Mouse (Mus musculus) embryonic facial prominence, embryonic 10.5 days (tissue): ENCODE results near the gene Cldn11. TPM values are rescaled to one million over a fixed set of nuclear protein-coding genes. Genes with fewer than 3 reads are reported as not detected.

Experiments used
- DNase-seq: peaks from one replicate; pipeline ENCODE4 v3.0.0-alpha.2; 2017; ENCODE audit warnings: low spot score
- H3K27ac ChIP-seq: fragments of 300-500 bp; sonication (generic); replicated peaks from 2 replicates; pipeline ENCODE4 v1.5.1; 2016; ENCODE audit warnings: mild to moderate bottlenecking
- H3K27me3 ChIP-seq: fragments of 300-500 bp; sonication (generic); replicated peaks from 2 replicates; pipeline ENCODE4 v1.6.1; 2016; ENCODE audit warnings: low read depth, mild to moderate bottlenecking; ENCODE audit not compliant: poor library complexity, severe bottlenecking
- H3K36me3 ChIP-seq: fragments of 300-500 bp; sonication (generic); replicated peaks from 2 replicates; pipeline ENCODE4 v1.6.1; 2016; ENCODE audit warnings: mild to moderate bottlenecking, moderate library complexity
- H3K4me1 ChIP-seq: fragments of 300-500 bp; sonication (generic); 2 replicates; pipeline ENCODE4 v1.6.1; 2016
- H3K4me3 ChIP-seq: fragments of 300-500 bp; sonication (generic); 2 replicates; pipeline ENCODE4 v1.5.1; 2016; ENCODE audit warnings: mild to moderate bottlenecking, moderate library complexity
- H3K9me3 ChIP-seq: fragments of 300-500 bp; sonication (generic); 2 replicates; pipeline ENCODE4 v1.6.1; 2016; ENCODE audit warnings: mild to moderate bottlenecking
- WGBS: fragments of 180-500 bp; shearing (Covaris S2); methylation state at CpG from one replicate; pipeline ENCODE4 v1.1.7; 2016; 5-methylcytosine and 5-hydroxymethylcytosine counted together
- polyA plus RNA-seq: library from polyadenylated mRNA; unstranded; fragments of >200 nt; fragmentation: Nextera tagmentation; extraction: Ambion mirVana; gene quantifications from 2 replicates; pipeline ENCODE4 v1.2.1, GENCODE M21; 2016

Gene Cldn11
- polyA plus RNA-seq, 1 experiment from 2014 or later, result 19.4 TPM

GRCm38 (mm10) chr3:31165803-31166202, 16.1 kb downstream of the Cldn11 start:
- Histone ChIP-seq H3K36me3 (no peaks in the 10 kb centered on the region), H3K27me3 (no peaks in the 10 kb centered on the region), H3K4me3 (no peak overlapping the region), H3K9me3 (no peaks in the 10 kb centered on the region), H3K27ac (no peak overlapping the region), H3K4me1 (peaks cover 22% of the 10 kb centered on the region)
- no peak for DNase-seq
- 58% methylated on average over 3 of the region's 3 CpGs for WGBS

GRCm38 (mm10) chr3:31166365-31166871, 16.7 kb downstream of the Cldn11 start:
- Histone ChIP-seq H3K36me3 (no peaks in the 10 kb centered on the region), H3K4me3 (no peak overlapping the region), H3K4me1 (peaks cover 16% of the 10 kb centered on the region), H3K27me3 (no peaks in the 10 kb centered on the region), H3K9me3 (no peaks in the 10 kb centered on the region), H3K27ac (no peak overlapping the region)
- 44% methylated on average over 12 of the region's 12 CpGs for WGBS
- DNase-seq, result no peak

- H3K27me3 ChIP-seq, result no peaks in the 10 kb centered on the region
- H3K4me1 ChIP-seq, result peaks cover 8% of the 10 kb centered on the region
- DNase-seq, result no peak
- H3K4me3 ChIP-seq, result no peak overlapping the region
- no peak overlapping the region for H3K27ac ChIP-seq
- H3K36me3 ChIP-seq, result no peaks in the 10 kb centered on the region
- peaks cover 9% of the 10 kb centered on the region; the same call in 1 of the 2 replicates for H3K9me3 ChIP-seq
- 91% methylated on average over 7 of the region's 7 CpGs for WGBS
These were observed 40.6 kb downstream of the Cldn11 start for GRCm38 (mm10) chr3:31190342-31190741.

GRCm38 (mm10) chr3:31191402-31191801, 41.7 kb downstream of the Cldn11 start:
- Histone ChIP-seq H3K27me3 (no peaks in the 10 kb centered on the region), H3K4me3 (no peak overlapping the region), H3K27ac (no peak overlapping the region), H3K9me3 (peaks cover 9% of the 10 kb centered on the region; the same call in 1 of the 2 replicates), H3K36me3 (no peaks in the 10 kb centered on the region), H3K4me1 (peaks cover 8% of the 10 kb centered on the region)
- whole genome bisulfite sequencing, result 57% methylated on average over 10 of the region's 10 CpGs
- DNase-seq, result peak; percentile 40

- WGBS, result 88% methylated on average over 17 of the region's 17 CpGs
- Histone ChIP-seq H3K9me3 (no peaks in the 10 kb centered on the region), H3K36me3 (no peaks in the 10 kb centered on the region), H3K27me3 (no peaks in the 10 kb centered on the region), H3K27ac (no peak overlapping the region), H3K4me3 (no peak overlapping the region), H3K4me1 (no peaks in the 10 kb centered on the region)
- DNase-seq, result no peak
These were observed 49.6 kb downstream of the Cldn11 start for GRCm38 (mm10) chr3:31199162-31199877.

- H3K4me1 ChIP-seq, result peaks cover 16% of the 10 kb centered on the region
- 91% methylated on average over 11 of the region's 11 CpGs for WGBS
These were observed 54.2 kb downstream of the Cldn11 start for GRCm38 (mm10) chr3:31203947-31204346.

GRCm38 (mm10) chr3:31205167-31205566, 55.4 kb downstream of the Cldn11 start:
- Histone ChIP-seq H3K27me3 (no peaks in the 10 kb centered on the region; the same call in 1 of the 2 replicates), H3K4me3 (no peak overlapping the region), H3K36me3 (no peaks in the 10 kb centered on the region), H3K27ac (no peak overlapping the region), H3K9me3 (no peaks in the 10 kb centered on the region), H3K4me1 (peaks cover 26% of the 10 kb centered on the region)
- WGBS, result 82% methylated on average over 3 of the region's 3 CpGs
- DNase-seq, result no peak

More at GRCm38 (mm10) chr3:31203947-31204346, 54.2 kb downstream of the Cldn11 start:
- Histone ChIP-seq H3K4me3 (no peak overlapping the region), H3K9me3 (no peaks in the 10 kb centered on the region), H3K27me3 (no peaks in the 10 kb centered on the region), H3K36me3 (no peaks in the 10 kb centered on the region), H3K27ac (no peak overlapping the region)
- DNase-seq, result no peak

- DNase-seq, result no peak
- peaks cover 42% of the 10 kb centered on the region for H3K4me1 ChIP-seq
- H3K36me3 ChIP-seq, result no peaks in the 10 kb centered on the region
- H3K9me3 ChIP-seq, result no peaks in the 10 kb centered on the region
- 59% methylated on average over 4 of the region's 4 CpGs for WGBS
- H3K27me3 ChIP-seq, result no peaks in the 10 kb centered on the region; the same call in 1 of the 2 replicates
- H3K4me3 ChIP-seq, result no peak overlapping the region
- peak overlapping the region; percentile 81 for H3K27ac ChIP-seq
These were observed 58.3 kb downstream of the Cldn11 start for GRCm38 (mm10) chr3:31208046-31208445.

- H3K27ac ChIP-seq, result peak overlapping the region; percentile 81
- peak overlapping the region; percentile 31; the same call in 1 of the 2 replicates for H3K4me3 ChIP-seq
- H3K4me1 ChIP-seq, result peaks cover 47% of the 10 kb centered on the region
- peak; percentile 65 for DNase-seq
- 6% methylated on average over 6 of the region's 6 CpGs for WGBS
- H3K36me3 ChIP-seq, result no peaks in the 10 kb centered on the region
- H3K9me3 ChIP-seq, result no peaks in the 10 kb centered on the region
- no peaks in the 10 kb centered on the region; the same call in 1 of the 2 replicates for H3K27me3 ChIP-seq
These were observed 58.8 kb downstream of the Cldn11 start for GRCm38 (mm10) chr3:31208458-31208994.

GRCm38 (mm10) chr3:31209001-31209400, 59.3 kb downstream of the Cldn11 start:
- peaks cover 52% of the 10 kb centered on the region for H3K4me1 ChIP-seq
- no peaks in the 10 kb centered on the region for H3K36me3 ChIP-seq
- peak; percentile 67 for DNase-seq
- H3K27ac ChIP-seq, result peak overlapping the region; percentile 81
- no peaks in the 10 kb centered on the region; the same call in 1 of the 2 replicates for H3K27me3 ChIP-seq
- 7% methylated on average over 19 of the region's 19 CpGs for WGBS
- H3K9me3 ChIP-seq, result no peaks in the 10 kb centered on the region
- peak overlapping the region; percentile 31 for H3K4me3 ChIP-seq

- WGBS, result 49% methylated on average over 9 of the region's 9 CpGs
- Histone ChIP-seq H3K27me3 (no peaks in the 10 kb centered on the region; the same call in 1 of the 2 replicates), H3K36me3 (no peaks in the 10 kb centered on the region), H3K4me1 (peaks cover 56% of the 10 kb centered on the region), H3K9me3 (no peaks in the 10 kb centered on the region), H3K27ac (peak overlapping the region; percentile 87), H3K4me3 (0 out of 2 replicates have a peak overlapping the region, but pooled peaks have one; percentile 21)
- DNase-seq, result peak; percentile 74
These were observed 62.7 kb downstream of the Cldn11 start for GRCm38 (mm10) chr3:31212205-31213038.

- no peaks in the 10 kb centered on the region; the same call in 1 of the 2 replicates for H3K27me3 ChIP-seq
- no peaks in the 10 kb centered on the region for H3K9me3 ChIP-seq
- no peak for DNase-seq
- peaks cover 48% of the 10 kb centered on the region for H3K4me1 ChIP-seq
- peak overlapping the region; percentile 83 for H3K27ac ChIP-seq
- H3K36me3 ChIP-seq, result no peaks in the 10 kb centered on the region
- WGBS, result 30% methylated on average over 3 of the region's 3 CpGs
- no peak overlapping the region for H3K4me3 ChIP-seq
These were observed 64.1 kb downstream of the Cldn11 start for GRCm38 (mm10) chr3:31213802-31214201.
